Mouse (Mus musculus) bone marrow, adult 2 months (tissue): ENCODE results near the gene Fbxw8.

Experiments used
- CTCF ChIP-seq: fragments of 200-500 bp; IDR thresholded peaks from 2 replicates; pipeline ENCODE4 v1.5.1; 2011; ENCODE audit warnings: low read length, control low read depth; ENCODE audit not compliant: control insufficient read depth, insufficient read depth
- POLR2A ChIP-seq: fragments of 200-500 bp; IDR thresholded peaks from 2 replicates; pipeline ENCODE4 v1.6.1; 2011; ENCODE audit warnings: low read depth, mild to moderate bottlenecking, control low read depth, low read length, borderline replicate concordance; ENCODE audit not compliant: control insufficient read depth

GRCm38 (mm10) chr5:118069315-118069714, 85.9 kb downstream of the Fbxw8 start:
- TF ChIP-seq POLR2A (no peak), CTCF (peak; percentile 95)
